Mouse (Mus musculus): ENCODE data around the gene Olfr3. TPM values are rescaled to one million over a fixed set of nuclear protein-coding genes. Genes with fewer than 3 reads are reported as not detected.

Olfr3 gene
- polyA plus RNA-seq (2012; rRNA removed): not detected in 2 replicates

DNA sequence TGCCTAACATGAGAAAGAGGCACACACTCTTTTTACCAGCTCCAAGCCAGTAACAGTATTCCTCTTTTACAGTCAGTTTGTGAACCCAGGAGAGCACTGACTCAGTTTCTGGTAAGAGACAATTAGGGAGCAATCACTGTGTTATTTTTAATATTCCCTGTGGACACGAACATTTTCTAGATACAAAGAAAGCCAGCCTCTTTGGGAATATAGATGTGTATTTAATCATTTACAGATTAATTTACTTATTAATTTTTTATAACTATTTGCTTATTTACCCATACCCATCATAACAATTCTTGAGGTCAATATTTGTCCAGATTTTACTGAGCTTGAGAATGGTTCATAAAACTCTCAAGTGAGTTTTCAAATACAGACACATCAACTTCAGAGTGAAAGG is at the start of gene Olfr3:
Olfr3 (minus strand) TSS at position 101 of the 400 bp plus-strand sequence.

DNA sequence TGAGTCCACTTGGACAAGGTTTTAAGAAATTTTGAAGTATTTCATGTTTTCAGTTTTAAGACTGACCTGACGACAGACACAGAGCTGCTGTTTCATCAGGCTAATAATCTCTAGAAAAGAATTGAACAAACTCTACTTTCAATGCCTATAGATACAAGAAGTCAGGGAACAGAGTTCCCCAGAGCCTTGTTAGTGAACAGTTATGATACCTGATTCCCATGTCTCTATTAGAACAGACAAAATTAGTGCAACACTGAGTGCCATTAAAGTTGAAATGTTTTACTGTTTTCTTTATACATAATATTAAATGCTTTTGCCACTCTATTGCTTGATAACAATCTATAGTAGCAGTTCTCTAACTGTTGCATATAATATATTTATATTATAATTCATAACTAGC is 45.7 kb upstream of the Olfr3 start, which contains the start of gene Olfr351:
Olfr351 (minus strand) TSS at position 101 of the 400 bp plus-strand sequence.

DNA sequence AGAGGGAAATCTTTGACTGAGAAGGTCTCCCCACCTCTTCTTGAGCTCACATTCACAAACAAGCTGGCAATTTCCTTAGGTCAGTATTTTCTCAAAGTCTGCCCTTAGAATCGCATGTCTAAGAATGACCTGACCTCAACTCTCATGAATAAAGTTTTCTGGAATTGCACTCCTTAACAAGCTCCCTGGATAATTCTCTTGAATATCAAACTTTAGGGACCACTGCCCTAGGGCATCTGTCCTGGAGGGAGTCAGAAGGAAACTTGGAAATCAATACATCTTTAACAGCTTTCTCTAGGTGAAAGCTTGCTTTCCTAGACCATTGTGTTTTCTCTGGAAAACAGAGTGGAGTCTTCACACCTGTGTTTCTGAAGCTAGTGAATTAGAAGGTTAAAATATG is 29.2 kb upstream of the Olfr3 start, which contains the start of gene Olfr350:
Olfr350 (plus strand) TSS at position 301 of the 400 bp plus-strand sequence.

DNA sequence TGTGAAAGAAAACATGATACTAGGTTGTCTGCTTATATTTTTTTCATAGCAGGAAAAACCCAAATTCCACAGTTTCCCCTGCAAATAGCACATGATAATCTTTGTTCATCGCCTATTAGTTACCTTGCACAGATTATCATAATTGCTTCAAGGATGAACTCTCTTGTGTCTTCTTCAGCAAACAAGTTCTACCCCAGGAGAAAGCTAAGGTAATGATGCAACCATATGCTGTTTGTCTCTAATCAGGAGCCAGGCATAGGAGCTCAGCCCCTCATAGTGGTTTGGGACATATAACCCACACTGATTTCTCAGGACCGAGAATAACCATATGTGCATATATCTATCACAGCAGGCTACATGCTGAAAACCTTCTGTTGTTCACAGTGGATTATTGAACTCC is 26.6 kb downstream of the Olfr3 start, which contains the start of gene Olfr50:
Olfr50 (plus strand) TSS at position 301 of the 400 bp plus-strand sequence.

DNA sequence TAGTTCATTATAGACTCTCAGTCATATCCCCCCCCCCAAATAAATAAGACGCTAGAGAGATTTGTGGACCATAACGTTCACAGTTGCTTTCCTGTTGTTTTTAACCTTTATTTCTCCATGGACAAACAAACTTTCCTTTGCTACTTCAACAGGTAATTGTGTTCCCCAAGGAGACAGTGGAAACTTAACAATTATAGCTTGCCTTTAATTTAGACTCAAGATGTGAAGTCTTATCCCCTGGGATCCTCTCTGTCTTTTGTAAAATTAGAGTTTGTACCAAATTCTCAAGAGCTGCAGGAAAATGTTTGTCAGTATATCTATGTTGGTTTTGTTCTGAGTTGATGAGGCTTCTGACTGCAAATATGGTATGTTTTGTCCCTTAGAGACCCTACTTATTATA is 32.9 kb downstream of the Olfr3 start, which contains the start of gene Olfr348:
Olfr348 (plus strand) TSS at position 301 of the 400 bp plus-strand sequence.

Other genes with a start within 250 kb of the Olfr3 start
- gene Olfr345, start 177.0 kb downstream of the Olfr3 start, polyA plus RNA-seq (2012; rRNA removed): not detected in 2 replicates
- gene Olfr346, start 131.2 kb downstream of the Olfr3 start, polyA plus RNA-seq (2012; rRNA removed): not detected in 2 replicates
- not detected in 2 replicates for gene Olfr347, start 85.1 kb downstream of the Olfr3 start, polyA plus RNA-seq (2012; rRNA removed)
- gene Olfr348, start 32.8 kb downstream of the Olfr3 start, polyA plus RNA-seq (2012; rRNA removed): not detected in 2 replicates
- not detected in 2 replicates for gene Olfr50, start 26.5 kb downstream of the Olfr3 start, polyA plus RNA-seq (2012; rRNA removed)
- not detected in 2 replicates for gene Olfr350, start 29.3 kb upstream of the Olfr3 start, polyA plus RNA-seq (2012; rRNA removed)
- gene Olfr351, start 45.6 kb upstream of the Olfr3 start, polyA plus RNA-seq (2012; rRNA removed): not detected in 2 replicates
- not detected in 2 replicates for gene Olfr352, start 51.4 kb upstream of the Olfr3 start, polyA plus RNA-seq (2012; rRNA removed)
- gene Olfr353, start 75.9 kb upstream of the Olfr3 start, polyA plus RNA-seq (2012; rRNA removed): not detected in 2 replicates
- gene Olfr354, start 88.6 kb upstream of the Olfr3 start, polyA plus RNA-seq (2012; rRNA removed): not detected in 2 replicates
- gene Olfr355, start 111.9 kb upstream of the Olfr3 start, polyA plus RNA-seq (2012; rRNA removed): not detected in 2 replicates
- gene Olfr356, start 120.1 kb upstream of the Olfr3 start, polyA plus RNA-seq (2012; rRNA removed): not detected in 2 replicates
- gene Olfr357, start 176.8 kb upstream of the Olfr3 start, polyA plus RNA-seq (2012; rRNA removed): not detected in 2 replicates
- gene Olfr358, start 192.3 kb upstream of the Olfr3 start, polyA plus RNA-seq (2012; rRNA removed): not detected in 2 replicates
- not detected in 2 replicates for gene Olfr360, start 248.7 kb upstream of the Olfr3 start, polyA plus RNA-seq (2012; rRNA removed)